Mouse (Mus musculus) CH12.LX (cell line): ENCODE measurements around the gene Polr2f. TPM values are rescaled to one million over a fixed set of nuclear protein-coding genes. Genes with fewer than 3 reads are reported as not detected.

ENCODE experiments used
- DNase-seq: peaks from one replicate; pipeline ENCODE4 v3.0.0-alpha.2; 2013; ENCODE audit errors: extremely low read depth
- H3K27ac ChIP-seq: 2 replicates; pipeline ENCODE4 v1.5.1; 2012; ENCODE audit warnings: low read depth, mild to moderate bottlenecking, control low read depth, moderate library complexity; ENCODE audit not compliant: insufficient read depth
- H3K27me3 ChIP-seq: replicated peaks from 2 replicates; pipeline ENCODE3; 2012; ENCODE audit warnings: inconsistent platforms
- H3K36me3 ChIP-seq, 2 experiments: replicated peaks in 1 of 2; 2 replicates each; pipeline versions ENCODE3 to v1.6.1; 2012; ENCODE audit warnings: inconsistent platforms in 1 of 2, low read length in 1 of 2, mild to moderate bottlenecking in 1 of 2, mixed read lengths in 1 of 2, moderate library complexity in 1 of 2; ENCODE audit not compliant: control insufficient read depth in 1 of 2, insufficient read depth in 1 of 2
- H3K4me1 ChIP-seq, 2 experiments: 2 replicates each; pipeline ENCODE4 v1.6.1; 2012; ENCODE audit warnings: inconsistent platforms in 1 of 2, moderate library complexity in 1 of 2; ENCODE audit not compliant: insufficient read depth in 2 of 2, control insufficient read depth in 1 of 2
- H3K4me2 ChIP-seq: 2 replicates; pipeline ENCODE4 v1.6.1; 2012; ENCODE audit warnings: low read depth, mild to moderate bottlenecking, control low read depth; ENCODE audit not compliant: poor library complexity, insufficient read depth, severe bottlenecking
- H3K4me3 ChIP-seq, 3 experiments: fragments of 150-350 bp in 1 of 3; sonication (generic) in 1 of 3; replicated peaks in 1 of 3; 2 replicates each; pipeline versions ENCODE3 to v1.5.1; 2011 to 2012; ENCODE audit warnings: low read depth in 2 of 3, low read length in 2 of 3, mild to moderate bottlenecking in 2 of 3, moderate library complexity in 2 of 3, control low read depth in 1 of 3, improper control_type of control experiment in 1 of 3, inconsistent platforms in 1 of 3, mixed read lengths in 1 of 3; ENCODE audit not compliant: poor library complexity in 1 of 3
- H3K79me2 ChIP-seq: replicated peaks from 2 replicates; pipeline ENCODE4 v1.6.1; 2012; ENCODE audit warnings: mild to moderate bottlenecking, moderate library complexity; ENCODE audit not compliant: control insufficient read depth, poor library complexity, insufficient read depth, severe bottlenecking; ENCODE audit errors: extremely low read depth
- H3K9ac ChIP-seq: 2 replicates; pipeline ENCODE4 v1.6.1; 2012; ENCODE audit warnings: low read depth, mild to moderate bottlenecking, control low read depth, moderate library complexity; ENCODE audit not compliant: insufficient read depth
- H3K9me3 ChIP-seq: replicated peaks from 2 replicates; pipeline ENCODE3; 2012; ENCODE audit warnings: low read length, inconsistent platforms, mixed read lengths
- ELF1 ChIP-seq: IDR thresholded peaks from 2 replicates; pipeline ENCODE4 v1.6.1; 2014; ENCODE audit warnings: low read depth, mild to moderate bottlenecking, inconsistent platforms, low read length, improper control_type of control experiment
- EP300 ChIP-seq: IDR thresholded peaks from 2 replicates; pipeline ENCODE4 v1.6.1; 2011; ENCODE audit warnings: low read length, improper control_type of control experiment
- GABPA ChIP-seq: IDR thresholded peaks from 2 replicates; pipeline ENCODE4 v1.6.1; 2012; ENCODE audit warnings: low read depth, low read length, improper control_type of control experiment, inconsistent platforms; ENCODE audit not compliant: insufficient replicate concordance
- HCFC1 ChIP-seq: IDR thresholded peaks from 2 replicates; pipeline ENCODE4 v1.6.1; 2012; ENCODE audit warnings: low read depth, mild to moderate bottlenecking, inconsistent platforms, low read length, improper control_type of control experiment
- JUN ChIP-seq: IDR thresholded peaks from 2 replicates; pipeline ENCODE4 v1.6.1; 2011; ENCODE audit warnings: low read depth, mild to moderate bottlenecking, low read length, improper control_type of control experiment, moderate library complexity; ENCODE audit not compliant: insufficient read depth
- JUND ChIP-seq: conservative IDR thresholded peaks from 2 replicates; pipeline ENCODE4 v1.6.1; 2011; ENCODE audit warnings: low read depth, low read length, improper control_type of control experiment
- KAT2A ChIP-seq: IDR thresholded peaks from 2 replicates; pipeline ENCODE4 v1.6.1; 2012; ENCODE audit warnings: low read length, improper control_type of control experiment, inconsistent platforms; ENCODE audit not compliant: insufficient replicate concordance
- MAFK ChIP-seq: IDR thresholded peaks from 2 replicates; pipeline ENCODE4 v1.6.1; 2011; ENCODE audit warnings: low read length, improper control_type of control experiment; ENCODE audit not compliant: insufficient replicate concordance
- MEF2A ChIP-seq: IDR thresholded peaks from 2 replicates; pipeline ENCODE4 v1.6.1; 2014; ENCODE audit warnings: low read depth, mild to moderate bottlenecking, inconsistent platforms, low read length, improper control_type of control experiment, borderline replicate concordance
- PAX5 ChIP-seq: IDR thresholded peaks from 2 replicates; pipeline ENCODE4 v1.6.1; 2012; ENCODE audit warnings: low read length, inconsistent platforms, mixed read lengths
- POLR2A ChIP-seq: IDR thresholded peaks from 2 replicates; pipeline ENCODE4 v1.6.1; 2011; ENCODE audit warnings: low read depth, mild to moderate bottlenecking, improper control_type of control experiment, low read length
- TBP ChIP-seq: conservative IDR thresholded peaks from 2 replicates; pipeline ENCODE4 v1.6.1; 2011; ENCODE audit warnings: low read depth, low read length, improper control_type of control experiment
- USF1 ChIP-seq: IDR thresholded peaks from 2 replicates; pipeline ENCODE4 v1.6.1; 2014; ENCODE audit warnings: low read depth, mild to moderate bottlenecking, inconsistent platforms, low read length, improper control_type of control experiment
- ZMIZ1 ChIP-seq: IDR thresholded peaks from 2 replicates; pipeline ENCODE4 v1.6.1; 2012; ENCODE audit warnings: low read depth, mild to moderate bottlenecking, inconsistent platforms, low read length, improper control_type of control experiment
- ZNF384 ChIP-seq: IDR thresholded peaks from 2 replicates; pipeline ENCODE4 v1.6.1; 2012; ENCODE audit warnings: low read depth, low read length, improper control_type of control experiment, inconsistent platforms
- dilution Hi-C: fragments of 300-500 bp; cut with MboI; formaldehyde crosslinking; loops from 2 replicates; pipeline ENCODE4 v1.14.3; 2020; ENCODE audit warnings: low sequenced_read_pairs; ENCODE audit not compliant: extremely low pct_unique_long_range_greater_than_20kb, extremely low pct_ligation_motif_present
- in situ Hi-C: fragments of 300-500 bp; cut with MboI; formaldehyde crosslinking; loops from 3 replicates; pipeline ENCODE4 v1.14.3; 2019; ENCODE audit warnings: low sequenced_read_pairs, low pct_ligation_motif_present, low pct_unique_long_range_greater_than_20kb, mixed read lengths
- polyA plus RNA-seq: library from polyadenylated mRNA; unstranded; fragments of >175 nt; gene quantifications from 2 replicates; pipeline ENCODE4 v1.2.1, GENCODE M21; 2012; ENCODE audit warnings: low read depth; ENCODE audit not compliant: insufficient read length
- total RNA-seq, 2 experiments: library from RNA; depleted of rRNA; stranded (reverse); fragments of 300-350 nt in 1 of 2; fragments of >200 nt in 1 of 2; gene quantifications; 2 replicates each; pipeline ENCODE4 v1.2.3; 2012 to 2014

Polr2f gene
- total and polyA plus RNA-seq, 3 experiments, result 218 to 414 (median 286) TPM

- H3K27ac ChIP-seq, result no peak overlapping the region
- DNase-seq, result no peak
Observed at GRCm38 (mm10) chr15:79098220-79098619, 42.6 kb upstream of the Polr2f start.

GRCm38 (mm10) chr15:79098868-79099267 is 41.9 kb upstream of the Polr2f start:
- Histone ChIP-seq H3K79me2 (no peaks in the 10 kb centered on the region), H3K9me3 (no peaks in the 10 kb centered on the region), H3K9ac (no peak overlapping the region), H3K4me2 (no peak overlapping the region), H3K27me3 (no peaks in the 10 kb centered on the region), H3K36me3 (peaks cover 17 to 31% of the 10 kb centered on the region in 2 experiments), H3K4me3 (no peak overlapping the region), H3K4me1 (no peaks in the 10 kb centered on the region), H3K27ac (no peak overlapping the region)
- dilution Hi-C loops (no loop called here), in situ Hi-C loops (loop anchor here (5.0 kb wide), 1 partner anchor 38 kb away; no protein-coding TSS in a partner anchor)
- DNase-seq, result no peak
- TF ChIP-seq GABPA (no peak), USF1 (no peak), KAT2A (no peak)

More at GRCm38 (mm10) chr15:79098220-79098619, 42.6 kb upstream of the Polr2f start:
- H3K4me2 ChIP-seq, result no peak overlapping the region
- in situ Hi-C loops (loop anchor here (5.0 kb wide), 1 partner anchor 39 kb away; no protein-coding TSS in a partner anchor), dilution Hi-C loops (no loop called here)
- H3K79me2 ChIP-seq, result no peaks in the 10 kb centered on the region
- peaks cover 23 to 37% of the 10 kb centered on the region in 2 experiments for H3K36me3 ChIP-seq
- no peak overlapping the region for H3K9ac ChIP-seq
- H3K27me3 ChIP-seq, result no peaks in the 10 kb centered on the region
- no peaks in the 10 kb centered on the region for H3K4me1 ChIP-seq
- TF ChIP-seq TBP (no peak), JUN (no peak), HCFC1 (no peak), GABPA (no peak), MEF2A (no peak), ELF1 (no peak), JUND (no peak), ZNF384 (no peak), KAT2A (no peak), ZMIZ1 (no peak), POLR2A (no peak), MAFK (no peak), EP300 (no peak), PAX5 (no peak)
- no peaks in the 10 kb centered on the region for H3K9me3 ChIP-seq
- H3K4me3 ChIP-seq, result no peak overlapping the region
